Mouse (Mus musculus) spleen, postnatal 0 days (tissue): ENCODE measurements around the gene Tmem176b. TPM values are rescaled to one million over a fixed set of nuclear protein-coding genes. Genes with fewer than 3 reads are reported as not detected.

ENCODE experiments used
- polyA plus RNA-seq: library from polyadenylated mRNA; unstranded; fragments of >200 nt; fragmentation: Nextera tagmentation; extraction: Ambion mirVana; gene quantifications from 2 replicates; pipeline ENCODE4 v1.2.1, GENCODE M21; 2015

Tmem176b gene
- polyA plus RNA-seq: 105 and 133 TPM in 2 replicates

DNA sequence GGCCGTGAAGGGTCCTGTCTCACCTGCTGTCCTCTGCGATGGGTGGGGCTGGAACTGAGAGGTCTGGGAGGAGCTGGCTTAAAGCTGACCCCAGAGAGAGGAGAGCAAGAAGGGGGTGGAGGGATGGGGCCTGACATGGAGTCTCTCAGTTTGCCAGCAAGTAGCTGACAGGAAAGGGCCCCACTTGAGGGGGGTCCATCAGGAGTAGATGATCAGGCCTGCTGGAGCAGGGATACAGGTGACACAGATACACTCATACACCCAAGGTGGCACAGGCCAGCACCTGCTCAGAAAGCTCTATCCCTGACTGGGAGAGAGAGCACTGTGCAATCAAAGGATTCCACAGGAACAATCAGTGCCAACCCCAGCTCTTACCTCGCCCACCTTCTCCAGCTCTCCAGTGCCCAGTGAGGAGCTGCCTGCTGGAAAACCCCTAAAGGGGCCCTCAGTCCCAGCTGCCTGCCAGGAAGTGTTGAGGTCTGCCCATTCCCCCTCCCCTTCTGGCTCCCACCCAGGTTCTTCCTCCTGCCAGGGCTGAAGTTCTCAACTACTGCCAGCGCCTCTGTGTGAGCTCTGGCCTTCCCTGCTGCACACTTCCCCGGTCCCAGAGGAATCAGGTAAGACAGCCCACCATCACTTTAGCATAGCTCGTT is at the start of gene Tmem176b:
Gene Tmem176b, minus strand, starts transcription at position 524 of the 653 bp plus-strand sequence.

DNA sequence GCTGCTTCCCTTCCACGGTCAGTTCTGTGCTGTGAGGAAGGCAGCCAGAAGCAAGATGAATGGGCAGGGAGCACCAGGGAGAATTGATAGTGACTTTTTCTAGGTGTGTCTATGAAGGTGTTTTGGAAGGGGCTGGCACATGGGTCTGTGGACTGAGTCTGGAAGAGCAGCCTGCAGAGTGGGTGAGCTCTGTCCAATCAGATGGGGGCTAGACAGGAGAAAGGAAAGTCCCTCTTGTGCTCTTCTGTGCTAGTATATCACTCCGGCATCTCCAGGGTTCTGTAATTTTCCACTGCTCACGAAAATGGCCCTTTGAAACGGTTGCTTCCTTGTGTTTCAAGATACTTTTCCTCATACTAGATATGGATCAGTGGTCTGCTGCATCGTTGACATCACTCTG is 31.3 kb upstream of the Tmem176b start, which contains the start of gene Aoc1:
Gene Aoc1, plus strand, starts transcription at position 301 of the 400 bp plus-strand sequence.

DNA sequence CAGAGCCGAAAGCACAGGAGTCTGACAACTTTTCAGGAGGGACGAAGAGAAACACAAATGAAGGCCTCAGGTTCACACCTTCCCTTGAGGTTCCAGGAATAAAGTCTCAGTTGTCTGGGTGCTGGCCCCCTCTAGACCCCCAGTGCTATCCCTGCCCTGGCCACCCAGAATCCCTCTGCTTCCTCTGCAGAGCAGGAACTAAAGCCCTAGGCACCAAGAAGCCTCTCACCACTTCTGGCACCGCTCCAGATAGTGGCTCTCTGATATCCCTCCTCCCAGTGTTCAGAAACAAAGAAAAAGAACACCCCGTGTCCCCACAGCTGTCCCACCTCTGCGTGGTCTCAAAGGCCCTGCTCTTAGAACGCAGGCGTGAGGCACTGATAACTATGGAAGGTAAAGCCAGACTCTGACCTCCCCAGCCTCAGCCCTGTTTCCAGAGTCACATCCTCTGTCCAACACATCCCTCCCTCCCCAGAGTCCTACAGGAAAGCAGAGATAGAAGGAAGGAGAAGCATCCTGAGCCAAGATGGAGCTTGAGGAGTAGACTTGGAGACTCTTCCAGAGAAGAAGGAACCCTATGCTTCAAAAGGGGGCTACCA is 826 bp downstream of the Tmem176b start, which contains the start of gene Tmem176a:
Gene Tmem176a, plus strand, starts transcription at position 549 of the 599 bp plus-strand sequence.

Other genes with a start within 250 kb of the Tmem176b start
- 5.5 and 7.3 TPM in 2 replicates for gene Repin1, start 247.6 kb downstream of the Tmem176b start, polyA plus RNA-seq
- not detected in 2 replicates for gene Gm44965, start 247.6 kb downstream of the Tmem176b start, polyA plus RNA-seq
- gene Zfp775, start 239.4 kb downstream of the Tmem176b start, polyA plus RNA-seq: 1.1 and 2.1 TPM in 2 replicates
- 0.29 and 0.47 TPM in 2 replicates for gene AI854703, start 214.7 kb downstream of the Tmem176b start, polyA plus RNA-seq
- gene Gimap8, start 194.3 kb downstream of the Tmem176b start, polyA plus RNA-seq: 2.2 and 3.3 TPM in 2 replicates
- gene Gimap9, start 165.4 kb downstream of the Tmem176b start, polyA plus RNA-seq: 10.8 and 13.3 TPM in 2 replicates
- 19.4 and 27.0 TPM in 2 replicates for gene Gimap4, start 156.9 kb downstream of the Tmem176b start, polyA plus RNA-seq
- 20.1 and 29.3 TPM in 2 replicates for gene Gimap6, start 133.3 kb downstream of the Tmem176b start, polyA plus RNA-seq
- 0.32 and 1.7 TPM in 2 replicates for gene Gm28053, start 122.9 kb downstream of the Tmem176b start, polyA plus RNA-seq
- 0.99 and 1.6 TPM in 2 replicates for gene Gimap7, start 122.9 kb downstream of the Tmem176b start, polyA plus RNA-seq
- 18.4 and 28.7 TPM in 2 replicates for gene Gimap1, start 102.4 kb downstream of the Tmem176b start, polyA plus RNA-seq
- 17.8 and 24.8 TPM in 2 replicates for gene Gimap5, start 95.3 kb downstream of the Tmem176b start, polyA plus RNA-seq
- gene Gimap3, start 70.6 kb downstream of the Tmem176b start, polyA plus RNA-seq: 1.6 and 2.8 TPM in 2 replicates
- 50.5 and 64.7 TPM in 2 replicates for gene Tmem176a, start 577 bp downstream of the Tmem176b start, polyA plus RNA-seq
- 0.05 and 0.17 TPM in 2 replicates for gene Aoc1, start 31.4 kb upstream of the Tmem176b start, polyA plus RNA-seq
- gene 1600015I10Rik, start 88.4 kb upstream of the Tmem176b start, polyA plus RNA-seq: not detected in 2 replicates
- not detected in 2 replicates for gene Doxl2, start 133.5 kb upstream of the Tmem176b start, polyA plus RNA-seq
- gene Svs1, start 145.4 kb upstream of the Tmem176b start, polyA plus RNA-seq: not detected in 2 replicates
- gene Gpnmb, start 195.1 kb upstream of the Tmem176b start, polyA plus RNA-seq: 0.25 and 0.38 TPM in 2 replicates
- gene Malsu1, start 232.3 kb upstream of the Tmem176b start, polyA plus RNA-seq: 57.7 and 58.9 TPM in 2 replicates